Mouse (Mus musculus) liver, adult 2 months (tissue): ENCODE results near the gene Ucn2.

Source experiments
- CTCF ChIP-seq: fragments of 200-500 bp; IDR thresholded peaks from 2 replicates; pipeline ENCODE4 v1.5.1; 2011; ENCODE audit warnings: low read depth, low read length, control low read depth
- POLR2A ChIP-seq: fragments of 200-500 bp; IDR thresholded peaks from 2 replicates; pipeline ENCODE4 v1.6.1; 2011; ENCODE audit warnings: low read length, control low read depth; ENCODE audit not compliant: insufficient read depth; ENCODE audit errors: extremely low read depth

GRCm38 (mm10) chr9:108991428-108992084 lies 5.7 kb downstream of the Ucn2 start, which contains the start of gene Pfkfb4:
- TF ChIP-seq CTCF, result no peak
- TF ChIP-seq POLR2A, result peak; percentile 73; the same call in 1 of the 2 replicates
